Mouse (Mus musculus) limb, embryonic 12.5 days (tissue): Measurements from ENCODE around the gene Focad. TPM values are rescaled to one million over a fixed set of nuclear protein-coding genes. Genes with fewer than 3 reads are reported as not detected.
"Not testable (repeated sequence)": the region's sequence is repeated elsewhere in the genome, so short reads cannot be mapped to it uniquely, and the experiment has no call there.

Source experiments
- ATAC-seq: fragments of 200-750 bp; cut with Nextera tagmentation; 2 replicates; pipeline ENCODE4 v1.8.0; 2017; ENCODE audit warnings: low read depth, moderate TSS enrichment; ENCODE audit not compliant: insufficient number of reproducible peaks, insufficient read depth, low FRiP score, low TSS enrichment
- H3K27ac ChIP-seq: fragments of 300-500 bp; sonication (generic); 2 replicates; pipeline ENCODE4 v1.5.1; 2016; ENCODE audit warnings: mild to moderate bottlenecking, moderate library complexity
- H3K27me3 ChIP-seq: fragments of 300-500 bp; sonication (generic); 2 replicates; pipeline ENCODE4 v1.6.1; 2016; ENCODE audit warnings: mild to moderate bottlenecking, moderate library complexity
- H3K36me3 ChIP-seq: fragments of 300-500 bp; sonication (generic); 2 replicates; pipeline ENCODE4 v1.6.1; 2016; ENCODE audit warnings: mild to moderate bottlenecking, moderate library complexity
- H3K4me1 ChIP-seq: fragments of 300-500 bp; sonication (generic); replicated peaks from 2 replicates; pipeline ENCODE4 v1.6.1; 2016
- H3K4me2 ChIP-seq: fragments of 300-500 bp; sonication (generic); 2 replicates; pipeline ENCODE4 v1.6.1; 2016; ENCODE audit warnings: mild to moderate bottlenecking, moderate library complexity
- H3K4me3 ChIP-seq: fragments of 300-500 bp; sonication (generic); replicated peaks from 2 replicates; pipeline ENCODE4 v1.5.1; 2016; ENCODE audit warnings: mild to moderate bottlenecking
- H3K9ac ChIP-seq: fragments of 300-500 bp; sonication (generic); replicated peaks from 2 replicates; pipeline ENCODE4 v1.6.1; 2016; ENCODE audit warnings: mild to moderate bottlenecking, moderate library complexity
- H3K9me3 ChIP-seq: fragments of 300-500 bp; sonication (generic); 2 replicates; pipeline ENCODE4 v1.6.1; 2016; ENCODE audit warnings: mild to moderate bottlenecking, moderate library complexity
- WGBS: fragments of 180-500 bp; shearing (Covaris S2); methylation state at CpG from one replicate; pipeline ENCODE4 v1.1.7; 2016; 5-methylcytosine and 5-hydroxymethylcytosine counted together
- polyA plus RNA-seq: library from polyadenylated mRNA; unstranded; fragments of >200 nt; fragmentation: Nextera tagmentation; extraction: Ambion mirVana; gene quantifications from 2 replicates; pipeline ENCODE4 v1.2.1, GENCODE M21; 2016

The Focad gene
- polyA plus RNA-seq, 1 experiment from 2014 or later: 13.7 TPM

- no peaks in the 10 kb centered on the region for H3K9me3 ChIP-seq
- no peaks in the 10 kb centered on the region for H3K36me3 ChIP-seq
- whole genome bisulfite sequencing: 2% methylated on average over 4 of the region's 4 CpGs
- no peaks in the 10 kb centered on the region for H3K4me1 ChIP-seq
- H3K27ac ChIP-seq: no peak overlapping the region
- H3K4me2 ChIP-seq: no peak overlapping the region
- H3K9ac ChIP-seq: no peak overlapping the region
- 0 out of 2 replicates have a peak, but pooled peaks have one; percentile 15 for ATAC-seq
- no peak overlapping the region for H3K4me3 ChIP-seq
- no peaks in the 10 kb centered on the region for H3K27me3 ChIP-seq
These were observed 256.5 kb downstream of the Focad start for GRCm38 (mm10) chr4:88350910-88351309.

- Histone ChIP-seq H3K9me3 (no peaks in the 10 kb centered on the region), H3K4me1 (no peaks in the 10 kb centered on the region), H3K9ac (no peak overlapping the region), H3K36me3 (no peaks in the 10 kb centered on the region), H3K27me3 (no peaks in the 10 kb centered on the region), H3K4me2 (no peak overlapping the region), H3K27ac (no peak overlapping the region), H3K4me3 (no peak overlapping the region)
- no peak for ATAC-seq
- WGBS: 66% methylated on average over 2 of the region's 2 CpGs
These were observed 262.2 kb downstream of the Focad start for GRCm38 (mm10) chr4:88356652-88357051.

GRCm38 (mm10) chr4:88357431-88357830 is 263.0 kb downstream of the Focad start:
- Histone ChIP-seq H3K9ac (no peak overlapping the region), H3K27ac (no peak overlapping the region), H3K4me2 (no peak overlapping the region), H3K4me1 (no peaks in the 10 kb centered on the region), H3K36me3 (no peaks in the 10 kb centered on the region), H3K4me3 (no peak overlapping the region), H3K27me3 (no peaks in the 10 kb centered on the region), H3K9me3 (no peaks in the 10 kb centered on the region)
- 83% methylated on average over 3 of the region's 3 CpGs for WGBS
- no peak for ATAC-seq

- Histone ChIP-seq H3K27ac (no peak overlapping the region), H3K4me3 (no peak overlapping the region), H3K36me3 (no peaks in the 10 kb centered on the region), H3K27me3 (no peaks in the 10 kb centered on the region), H3K4me1 (no peaks in the 10 kb centered on the region), H3K9ac (no peak overlapping the region), H3K4me2 (no peak overlapping the region), H3K9me3 (no peaks in the 10 kb centered on the region)
- ATAC-seq: no peak
- WGBS: 82% methylated on average over 6 of the region's 6 CpGs
These were observed 275.5 kb downstream of the Focad start for GRCm38 (mm10) chr4:88369951-88370350.

GRCm38 (mm10) chr4:88370819-88371218 is 276.4 kb downstream of the Focad start:
- Histone ChIP-seq H3K4me2 (no peak overlapping the region), H3K4me3 (no peak overlapping the region), H3K4me1 (no peaks in the 10 kb centered on the region), H3K36me3 (no peaks in the 10 kb centered on the region), H3K9ac (no peak overlapping the region), H3K27me3 (no peaks in the 10 kb centered on the region), H3K27ac (no peak overlapping the region), H3K9me3 (no peaks in the 10 kb centered on the region)
- ATAC-seq: no peak
- 66% methylated on average over 8 of the region's 8 CpGs for whole genome bisulfite sequencing

GRCm38 (mm10) chr4:88372293-88373224 is 278.1 kb downstream of the Focad start:
- Histone ChIP-seq H3K9ac (no peak overlapping the region), H3K4me1 (no peaks in the 10 kb centered on the region), H3K27me3 (no peaks in the 10 kb centered on the region), H3K9me3 (no peaks in the 10 kb centered on the region), H3K27ac (no peak overlapping the region), H3K4me2 (no peak overlapping the region), H3K4me3 (no peak overlapping the region), H3K36me3 (no peaks in the 10 kb centered on the region)
- WGBS: 83% methylated on average over 18 of the region's 18 CpGs
- ATAC-seq: no peak

GRCm38 (mm10) chr4:88390036-88390435 is 295.6 kb downstream of the Focad start:
- no peaks in the 10 kb centered on the region for H3K4me1 ChIP-seq
- WGBS: 90% methylated on average over 1 of the region's 1 CpGs
- no peaks in the 10 kb centered on the region for H3K27me3 ChIP-seq
- no peak for ATAC-seq
- no peaks in the 10 kb centered on the region for H3K36me3 ChIP-seq
- H3K27ac ChIP-seq: no peak overlapping the region
- H3K4me2 ChIP-seq: no peak overlapping the region
- no peak overlapping the region for H3K4me3 ChIP-seq
- no peaks in the 10 kb centered on the region for H3K9me3 ChIP-seq
- H3K9ac ChIP-seq: no peak overlapping the region

GRCm38 (mm10) chr4:88390596-88390995 is 296.2 kb downstream of the Focad start:
- not testable (repeated sequence) for H3K27ac ChIP-seq, H3K27me3 ChIP-seq, H3K9ac ChIP-seq, H3K4me1 ChIP-seq, ATAC-seq, H3K4me2 ChIP-seq, H3K36me3 ChIP-seq, H3K4me3 ChIP-seq, H3K9me3 ChIP-seq
- 88% methylated on average over 1 of the region's 1 CpGs for WGBS

- Histone ChIP-seq H3K27me3 (no peaks in the 10 kb centered on the region), H3K36me3 (no peaks in the 10 kb centered on the region), H3K4me3 (no peak overlapping the region), H3K9me3 (no peaks in the 10 kb centered on the region), H3K4me2 (no peak overlapping the region), H3K27ac (no peak overlapping the region), H3K9ac (no peak overlapping the region), H3K4me1 (no peaks in the 10 kb centered on the region)
- no peak for ATAC-seq
- 92% methylated on average over 3 of the region's 3 CpGs for WGBS
These were observed 301.3 kb downstream of the Focad start for GRCm38 (mm10) chr4:88395717-88396116.

- H3K4me3 ChIP-seq: no peak overlapping the region
- no peak overlapping the region for H3K4me2 ChIP-seq
- no peak overlapping the region for H3K9ac ChIP-seq
- no peaks in the 10 kb centered on the region for H3K36me3 ChIP-seq
- H3K4me1 ChIP-seq: no peaks in the 10 kb centered on the region
- no peaks in the 10 kb centered on the region for H3K9me3 ChIP-seq
- WGBS: 83% methylated on average over 6 of the region's 6 CpGs
- ATAC-seq: no peak
- H3K27ac ChIP-seq: no peak overlapping the region
- H3K27me3 ChIP-seq: no peaks in the 10 kb centered on the region
These were observed 302.6 kb downstream of the Focad start for GRCm38 (mm10) chr4:88396995-88397521.

GRCm38 (mm10) chr4:88400302-88400991 is 306.0 kb downstream of the Focad start:
- Histone ChIP-seq H3K36me3 (no peaks in the 10 kb centered on the region), H3K27me3 (no peaks in the 10 kb centered on the region), H3K4me1 (no peaks in the 10 kb centered on the region), H3K4me2 (no peak overlapping the region), H3K27ac (no peak overlapping the region), H3K9me3 (no peaks in the 10 kb centered on the region), H3K4me3 (no peak overlapping the region), H3K9ac (no peak overlapping the region)
- no peak for ATAC-seq
- 76% methylated on average over 9 of the region's 9 CpGs for WGBS
